Mouse (Mus musculus) layer of hippocampus, adult 9-11 months (tissue): Measurements from ENCODE around the gene Abcc1.

Experiments
- DNase-seq: peaks from one replicate; pipeline ENCODE4 v3.0.0; 2022

The Abcc1 gene

DNA sequence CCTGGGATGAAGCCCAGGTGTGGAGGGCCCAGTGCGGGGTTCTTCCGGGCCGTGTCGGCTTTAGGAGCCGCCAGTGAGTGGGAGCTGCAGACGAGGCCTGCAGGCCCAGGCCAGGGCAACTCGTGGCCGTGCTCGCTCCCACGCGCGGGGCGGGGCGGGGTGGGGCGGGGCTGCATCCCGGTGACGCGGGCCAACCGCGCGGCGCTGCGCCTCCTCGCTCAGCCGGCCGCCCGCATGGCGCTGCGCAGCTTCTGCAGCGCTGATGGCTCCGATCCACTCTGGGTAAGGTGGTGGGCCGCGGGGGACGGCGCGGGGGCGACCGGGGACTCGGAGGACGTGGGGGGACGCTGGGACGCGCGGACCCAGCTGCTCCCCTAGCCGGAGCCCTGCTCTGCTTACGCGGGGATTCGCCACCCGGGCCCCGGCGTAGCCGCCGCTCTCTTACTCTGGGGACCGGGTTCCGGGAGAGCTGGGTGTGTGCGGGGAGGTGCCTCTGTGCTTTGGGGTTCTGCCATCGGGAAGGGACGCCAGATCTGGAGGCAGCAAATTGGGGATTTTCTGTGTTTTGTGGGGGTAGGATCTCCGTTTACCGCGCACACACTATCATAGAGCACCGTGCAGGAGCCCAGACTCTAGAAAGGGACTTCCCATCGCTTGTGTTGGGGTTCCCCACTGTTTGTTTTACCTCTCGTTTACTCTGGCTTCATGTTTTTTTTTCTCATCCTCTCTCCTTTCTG is at the start of gene Abcc1:
Gene Abcc1 (plus strand): TSS at position 197 of the 737 bp plus-strand sequence.
- peak; percentile 65 for DNase-seq

DNA sequence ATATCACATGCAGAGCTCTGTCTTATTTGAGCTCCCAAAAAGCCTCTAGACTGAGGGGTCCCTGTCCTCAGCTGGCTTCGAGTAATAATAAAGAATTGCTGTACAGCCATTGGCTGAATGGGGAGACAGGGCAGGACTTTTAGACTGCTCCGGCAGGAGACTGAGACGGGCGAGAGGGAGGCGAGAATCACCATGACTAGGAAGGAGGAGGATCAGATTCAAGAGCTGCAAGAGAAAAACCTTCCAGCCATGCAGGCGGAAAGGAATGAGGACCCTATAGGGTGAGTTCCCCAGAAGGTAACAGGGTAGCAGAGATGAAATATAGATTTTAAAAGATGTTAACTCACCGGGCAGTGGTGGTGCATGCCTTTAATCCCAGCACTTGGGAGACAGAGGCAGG is 48.4 kb upstream of the Abcc1 start:
- no peak for DNase-seq

DNA sequence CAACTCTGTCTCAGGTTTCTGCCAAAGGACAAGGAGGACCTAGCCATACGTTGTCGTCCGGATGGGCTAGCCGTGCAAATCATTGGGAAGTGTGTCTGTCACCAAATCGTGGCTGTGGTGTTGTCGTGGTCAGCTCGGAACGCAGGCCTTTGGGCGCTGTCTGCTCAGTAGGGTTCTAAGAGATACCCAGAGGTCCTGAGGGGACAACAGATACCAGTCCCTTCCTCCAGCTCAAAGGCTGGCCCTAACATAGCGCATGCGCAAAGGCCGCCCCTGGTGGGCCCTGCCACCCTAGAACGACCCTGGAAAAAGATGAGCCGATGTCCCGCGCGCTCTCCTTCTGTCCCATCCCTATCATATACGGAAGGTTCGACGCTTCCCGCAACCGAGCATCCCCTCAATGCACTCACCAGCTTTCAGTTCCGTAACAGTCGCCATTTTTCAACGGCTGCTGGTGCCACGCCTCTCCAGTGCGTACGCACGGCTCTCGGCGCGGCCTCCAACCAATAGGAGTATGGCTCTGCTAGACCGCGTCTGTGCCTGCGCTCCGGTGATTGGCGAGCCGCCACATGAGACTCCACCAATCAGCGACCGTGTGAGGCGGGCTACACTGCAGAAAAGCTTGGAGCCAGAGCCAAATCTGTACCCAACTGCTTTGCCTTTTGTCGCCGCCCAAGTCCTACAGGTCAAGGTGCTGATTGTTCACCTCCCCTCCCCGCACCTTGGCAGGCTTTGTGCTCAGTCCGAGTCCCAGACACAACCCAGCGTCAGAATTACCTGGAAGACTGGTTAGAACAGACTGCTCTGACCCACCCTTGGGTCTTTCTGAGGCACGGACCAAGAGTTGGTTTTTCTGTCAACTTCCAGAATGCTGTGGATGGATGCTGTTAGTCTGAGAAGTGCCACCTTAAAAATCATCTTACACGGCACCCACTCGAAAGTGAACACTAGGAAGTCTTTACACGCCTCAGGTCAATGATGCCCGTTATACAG is 44.2 kb upstream of the Abcc1 start, which contains the start of gene Fopnl:
Gene Fopnl (minus strand): TSS at position 522 of the 993 bp plus-strand sequence.
- peak; percentile 98 for DNase-seq

DNA sequence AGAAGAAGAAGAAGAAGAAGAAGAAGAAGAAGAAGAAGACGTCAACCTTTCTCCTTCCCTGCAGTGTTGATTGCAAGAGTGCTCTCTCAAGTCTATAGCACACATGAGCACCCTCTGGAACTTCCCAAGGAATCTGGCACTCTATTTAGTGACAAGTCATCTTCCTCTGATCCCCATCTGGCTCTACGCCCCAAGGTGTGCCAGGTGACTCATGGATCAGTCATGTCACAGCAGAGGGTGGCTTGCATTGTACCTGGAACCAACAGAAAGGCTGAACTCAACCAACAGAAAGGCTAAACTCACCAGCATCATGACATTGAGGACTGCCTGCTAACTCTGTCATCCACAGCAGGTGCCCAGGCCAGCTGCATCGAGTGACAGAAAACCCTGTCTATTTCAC is 41.7 kb upstream of the Abcc1 start:
- no peak for DNase-seq

DNA sequence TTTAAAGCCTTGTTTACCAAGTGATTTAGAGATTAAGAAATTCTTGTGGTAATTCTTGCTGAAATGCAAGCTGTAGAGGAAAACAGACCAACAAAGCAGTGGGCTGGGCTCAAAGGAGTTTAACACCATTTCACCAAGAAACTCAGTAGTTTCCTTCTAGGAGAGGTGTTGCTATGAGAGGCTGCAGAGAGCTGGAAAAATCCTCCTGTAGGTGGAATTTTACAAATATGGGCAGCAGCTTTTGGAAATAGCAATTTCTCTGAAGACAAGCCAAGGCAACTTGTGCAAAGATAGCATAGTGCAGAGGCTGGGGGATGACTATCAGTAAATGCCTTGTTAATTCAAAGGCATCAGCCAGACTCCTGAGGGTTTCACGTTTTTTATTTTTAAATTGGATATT is 40.9 kb upstream of the Abcc1 start:
- no peak for DNase-seq

DNA sequence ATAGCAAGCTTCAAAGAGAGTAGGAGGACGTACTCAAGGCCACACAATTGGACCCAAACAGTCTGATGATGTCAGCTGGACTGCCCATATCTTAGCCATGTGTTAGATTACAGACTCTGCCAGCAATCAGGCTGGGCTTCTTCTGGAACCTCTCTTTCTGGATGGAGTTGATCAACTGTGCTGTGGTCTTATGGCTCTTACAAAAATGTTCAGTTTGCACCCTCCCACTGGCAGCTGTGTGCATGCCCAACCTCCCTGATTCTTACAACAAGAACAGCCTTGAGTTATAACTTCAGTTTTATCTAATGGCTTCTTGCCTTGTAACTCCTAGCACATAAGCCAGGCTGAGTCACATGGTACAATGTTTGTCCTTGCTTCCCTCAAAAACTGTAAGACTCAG is 33.2 kb upstream of the Abcc1 start:
- no peak for DNase-seq

DNA sequence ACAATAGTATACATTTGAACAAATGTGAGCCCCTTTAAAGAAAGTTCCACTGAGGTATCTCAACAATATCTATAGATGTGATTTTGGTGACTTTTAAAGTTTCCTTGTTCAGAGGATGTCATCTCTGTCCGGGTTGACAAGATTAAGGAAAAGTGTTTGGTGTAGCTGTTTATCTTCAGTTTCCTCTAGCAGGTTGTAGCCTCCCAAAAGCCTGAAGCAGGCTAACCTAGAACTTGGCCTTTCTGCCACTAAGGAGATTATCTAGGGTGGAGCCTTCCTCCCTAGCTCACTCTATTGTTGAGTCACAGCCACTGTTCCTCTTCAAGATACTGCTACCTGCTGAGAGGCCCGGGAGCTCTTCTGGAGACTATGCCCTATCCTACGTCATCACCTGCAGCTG is 16.4 kb upstream of the Abcc1 start:
- no peak for DNase-seq

DNA sequence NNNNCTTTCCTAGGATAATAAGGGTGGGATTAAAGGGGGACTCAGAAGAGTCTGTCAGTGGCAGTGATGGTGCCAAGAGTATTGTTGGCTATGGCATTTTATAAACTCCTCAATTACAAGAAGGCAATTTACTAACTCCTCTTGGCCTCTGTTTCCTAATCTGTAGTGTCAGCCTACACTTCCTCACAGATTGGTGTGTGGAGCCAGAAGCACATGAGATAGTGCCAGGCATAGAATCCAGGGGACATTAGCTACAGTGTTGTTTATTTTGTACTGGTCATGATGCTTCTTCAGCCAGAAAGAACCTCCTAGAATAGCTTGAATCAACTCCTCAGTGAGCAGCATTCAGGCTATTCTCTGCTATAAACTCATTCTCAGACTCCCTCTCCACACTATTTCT is 9.8 kb upstream of the Abcc1 start:
- no peak for DNase-seq

DNA sequence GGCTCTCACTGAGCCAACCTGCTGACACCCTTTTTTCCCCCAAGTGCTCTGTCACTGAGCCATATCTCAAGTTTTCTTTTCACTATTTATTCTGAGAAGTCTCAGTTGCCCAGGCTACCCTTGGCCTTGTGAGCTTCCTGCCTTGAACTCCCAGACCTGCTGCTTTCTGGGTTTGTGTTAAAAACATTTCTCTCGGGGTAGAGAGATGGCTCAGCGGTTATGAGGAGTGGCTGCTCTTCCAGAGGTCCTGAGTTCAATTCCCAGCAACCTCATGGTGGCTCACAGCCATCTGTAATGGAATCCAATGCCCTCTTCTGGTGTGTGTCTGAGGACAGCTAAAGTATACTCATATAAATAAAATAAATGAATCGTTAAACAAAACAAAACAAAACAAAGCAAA is 9.1 kb upstream of the Abcc1 start:
- DNase-seq = no peak

DNA sequence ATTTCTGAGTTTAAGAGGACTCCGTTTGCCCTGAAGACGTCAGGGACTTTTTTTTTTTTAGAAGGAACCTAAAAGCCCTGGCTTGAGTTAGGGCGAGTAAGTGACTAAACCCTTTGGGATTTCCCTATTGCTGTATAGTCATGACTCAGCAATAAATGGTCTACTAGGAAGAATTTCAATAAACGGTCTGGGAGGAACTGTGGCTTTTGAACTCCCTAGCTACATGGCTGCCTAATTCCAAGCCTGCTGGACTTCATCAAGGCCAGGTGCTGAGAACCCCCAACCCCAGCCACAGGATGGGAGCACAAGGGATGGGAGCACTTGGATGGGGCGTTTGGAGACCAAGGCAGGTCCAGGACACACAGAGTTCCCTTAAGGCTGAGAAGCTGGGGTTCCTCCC is 8.7 kb upstream of the Abcc1 start:
- no peak for DNase-seq

DNA sequence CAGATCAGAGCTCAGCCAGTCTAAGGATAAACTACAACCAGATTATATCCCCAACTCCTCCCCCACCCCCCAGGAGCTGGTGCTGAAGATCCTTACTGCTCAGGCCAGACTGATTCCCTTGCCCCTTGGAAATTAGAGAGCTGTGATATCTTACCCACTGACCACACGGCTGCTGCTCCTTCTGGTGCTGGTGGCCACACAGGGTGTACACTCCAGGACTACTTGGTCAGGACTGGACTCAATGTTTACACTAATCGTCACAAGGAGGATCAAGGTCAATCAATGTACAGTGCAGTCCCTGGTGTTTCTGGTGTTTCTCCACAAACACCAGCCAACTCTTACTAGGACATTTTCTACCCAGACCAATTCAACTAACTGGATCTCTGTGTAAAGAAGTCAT is 3.5 kb upstream of the Abcc1 start:
- DNase-seq = no peak

DNA sequence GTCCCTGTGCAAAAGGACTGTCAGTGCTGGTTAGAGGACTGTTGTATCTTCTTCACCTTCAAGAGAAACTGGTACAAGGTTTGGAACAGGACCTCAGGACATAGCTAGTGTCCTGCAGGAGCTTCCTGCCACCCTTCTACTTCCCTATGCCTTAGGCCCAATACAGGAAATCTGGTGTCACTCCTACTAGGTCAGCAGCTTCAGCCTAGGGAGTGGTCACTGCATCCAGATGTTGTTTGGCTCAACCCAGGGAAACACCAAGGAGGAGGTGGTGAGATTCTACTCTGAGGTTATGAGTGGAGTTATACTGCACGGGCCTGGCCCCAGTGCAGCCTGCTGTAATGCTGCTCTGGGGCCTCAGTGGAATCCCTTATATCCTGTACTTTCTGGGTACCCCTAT is 2.8 kb upstream of the Abcc1 start:
- DNase-seq = no peak

DNA sequence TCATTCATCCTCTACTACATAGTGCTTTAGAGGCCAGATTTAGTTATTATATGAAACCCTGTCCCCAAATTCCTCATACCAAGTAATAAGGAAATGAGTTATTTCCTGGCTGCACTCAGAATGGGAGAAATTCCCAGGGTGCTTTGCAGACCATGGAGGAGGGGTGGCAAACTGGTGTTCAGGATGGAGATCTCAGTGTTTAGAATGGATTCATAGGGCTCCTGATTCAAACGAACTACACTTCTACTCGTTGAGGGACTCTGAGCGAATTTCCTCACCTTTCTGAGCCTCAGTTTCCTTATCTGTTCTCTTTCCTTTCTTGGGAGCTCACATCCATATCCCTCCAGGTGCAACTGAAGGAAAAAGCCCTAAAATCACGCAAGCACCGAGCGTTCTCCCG is 427 bp upstream of the Abcc1 start:
- peak; percentile 23 for DNase-seq

DNA sequence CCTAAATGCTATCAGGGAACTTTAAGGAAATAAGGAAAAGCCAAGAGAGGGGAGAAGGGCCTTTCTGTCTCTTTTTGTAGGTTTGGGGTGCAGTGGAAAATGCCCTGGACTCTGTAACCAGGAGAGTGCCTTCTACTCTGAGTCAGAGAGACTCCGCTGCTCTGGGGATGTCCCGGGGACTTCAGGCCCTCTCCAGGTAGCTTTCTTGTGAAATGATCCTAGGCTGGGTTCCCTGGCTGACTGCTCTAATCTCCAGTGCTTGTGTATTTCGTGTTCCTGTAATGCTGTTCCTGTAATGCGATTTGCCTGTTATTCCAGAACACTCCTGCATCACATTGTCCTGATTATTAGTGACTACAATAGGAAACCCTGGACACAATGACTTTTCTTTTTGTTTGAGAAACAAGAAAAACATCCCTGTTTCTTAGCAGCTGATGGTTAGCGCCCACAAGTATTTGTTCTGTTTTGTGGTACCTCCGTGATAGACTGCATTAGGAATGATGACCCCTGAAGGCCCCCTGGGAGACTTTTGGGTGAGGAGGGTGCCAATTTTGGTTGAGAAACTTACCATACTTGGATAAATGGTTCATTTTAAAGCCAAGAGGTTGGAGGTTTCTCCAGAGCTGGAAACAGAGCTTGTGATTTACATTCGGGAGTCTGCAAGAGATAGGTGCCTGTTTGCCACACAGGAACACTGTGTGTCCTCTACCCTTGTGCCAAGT is 902 bp downstream of the Abcc1 start:
- DNase-seq = no peak

DNA sequence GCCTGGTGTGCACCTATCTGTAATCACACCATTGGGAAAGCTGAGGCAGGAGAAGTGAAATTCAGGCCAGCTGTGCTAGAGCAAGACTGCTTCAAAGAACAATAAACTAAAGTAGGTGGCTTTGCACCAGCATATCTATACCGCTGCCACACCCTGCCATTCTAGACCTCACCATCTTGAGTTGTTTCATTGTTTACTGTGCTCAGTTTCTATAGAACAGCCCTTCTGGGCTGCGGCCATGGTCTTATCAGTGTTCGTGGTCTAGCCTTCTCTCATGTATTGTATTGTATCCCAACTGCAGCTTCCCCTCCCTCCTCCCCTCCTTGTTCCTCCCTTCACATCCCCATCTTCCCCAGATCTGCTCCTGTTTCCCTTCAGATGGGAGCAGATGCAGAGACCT is 2.1 kb downstream of the Abcc1 start:
- DNase-seq = no peak

DNA sequence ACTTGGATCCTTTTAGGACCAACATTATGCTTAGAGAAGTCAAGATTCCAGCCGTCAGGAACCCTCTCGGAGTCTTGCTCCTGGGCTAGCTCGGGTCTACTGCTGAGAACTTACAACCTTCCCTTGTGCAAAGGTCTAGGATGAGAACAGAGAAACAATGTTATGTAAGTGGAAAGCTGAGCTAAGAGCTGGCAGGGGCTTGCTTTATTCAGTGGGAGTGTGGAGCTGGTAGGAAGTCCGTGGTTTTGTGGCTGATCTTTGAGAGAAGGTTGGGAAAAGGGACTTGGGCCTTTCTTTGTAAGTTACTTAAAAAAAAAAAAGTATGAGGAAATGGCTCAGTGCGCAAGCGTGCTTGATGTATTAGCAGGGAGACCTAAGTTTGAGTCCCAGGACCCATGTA is 2.7 kb downstream of the Abcc1 start:
- no peak for DNase-seq

DNA sequence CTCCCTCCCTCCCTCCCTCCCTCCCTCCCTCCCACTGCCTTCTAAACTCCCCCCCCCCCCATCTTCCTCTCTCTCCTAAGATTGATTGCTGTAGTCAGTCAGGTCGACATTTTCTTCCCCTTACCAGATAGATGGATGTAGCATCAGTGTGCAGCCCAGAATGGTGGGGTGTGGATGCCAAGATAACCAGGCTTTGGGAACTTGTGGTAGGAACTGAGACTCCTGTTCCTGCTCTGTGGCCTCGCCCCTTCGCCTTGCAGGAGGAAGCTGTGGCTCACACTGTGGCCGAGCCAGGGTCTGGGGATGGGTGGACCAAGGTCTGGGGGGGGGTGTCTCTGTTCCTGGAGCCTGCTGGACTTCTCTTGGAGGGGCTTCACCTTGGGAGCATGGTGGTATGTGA is 4.1 kb downstream of the Abcc1 start:
- DNase-seq = no peak

DNA sequence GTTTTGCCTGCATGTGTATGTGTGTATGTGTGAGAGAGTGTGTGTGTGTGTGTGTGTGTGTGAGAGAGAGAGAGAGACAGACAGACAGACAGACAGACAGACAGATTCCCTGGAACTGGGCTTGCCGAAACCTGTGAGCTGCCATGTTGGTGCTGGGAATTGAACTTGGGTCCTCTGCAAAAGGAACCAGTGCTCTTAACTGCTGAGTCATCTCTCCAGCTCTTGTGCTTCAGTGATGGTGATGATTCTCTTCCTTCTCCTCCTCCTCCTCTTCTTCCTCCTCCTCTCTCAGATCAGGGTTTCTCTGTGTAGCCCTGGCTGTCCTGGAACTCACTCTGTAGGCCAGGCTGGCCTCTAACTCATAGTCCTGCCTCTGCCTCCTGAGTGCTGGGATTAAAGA is 4.7 kb downstream of the Abcc1 start:
- DNase-seq = no peak

DNA sequence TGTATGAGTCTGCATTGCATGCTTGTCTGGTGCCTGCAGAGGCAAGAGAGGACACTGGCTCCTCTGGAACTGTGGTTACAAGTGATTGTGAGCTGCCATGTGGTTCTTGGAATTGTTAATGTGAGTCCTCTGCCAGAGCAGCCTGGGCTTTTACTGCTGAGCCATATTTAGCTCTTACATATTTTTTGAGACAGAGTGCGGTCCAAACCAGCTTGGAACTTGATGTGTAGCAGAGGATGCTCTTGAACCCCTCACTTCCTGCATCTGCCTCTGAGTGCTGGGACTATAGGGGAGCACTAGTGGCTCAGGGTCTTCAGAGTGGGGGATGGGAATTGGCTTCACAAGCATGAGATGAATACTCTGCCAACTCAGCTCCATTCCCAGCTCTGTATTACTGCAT is 10.0 kb downstream of the Abcc1 start:
- peak; percentile 74 for DNase-seq

DNA sequence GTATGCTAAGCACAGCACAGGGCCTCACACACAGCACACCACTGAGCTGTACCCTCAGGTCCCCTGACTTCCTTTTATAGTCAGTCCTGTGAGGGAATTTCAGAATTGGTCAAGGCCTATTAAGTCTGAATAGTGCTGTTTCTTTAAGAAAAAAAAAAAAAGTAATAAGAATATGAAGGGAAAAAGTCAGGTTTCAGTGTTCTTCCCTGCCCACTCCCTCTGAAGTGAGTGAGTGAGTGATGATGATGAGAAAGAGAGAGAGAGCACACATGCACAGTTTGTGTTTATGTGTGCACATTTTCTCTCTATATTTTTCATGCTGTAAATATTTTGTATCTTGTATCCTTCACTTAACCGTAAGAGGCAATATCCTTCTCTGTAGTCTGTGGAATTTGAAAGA is 11.0 kb downstream of the Abcc1 start:
- no peak for DNase-seq

DNA sequence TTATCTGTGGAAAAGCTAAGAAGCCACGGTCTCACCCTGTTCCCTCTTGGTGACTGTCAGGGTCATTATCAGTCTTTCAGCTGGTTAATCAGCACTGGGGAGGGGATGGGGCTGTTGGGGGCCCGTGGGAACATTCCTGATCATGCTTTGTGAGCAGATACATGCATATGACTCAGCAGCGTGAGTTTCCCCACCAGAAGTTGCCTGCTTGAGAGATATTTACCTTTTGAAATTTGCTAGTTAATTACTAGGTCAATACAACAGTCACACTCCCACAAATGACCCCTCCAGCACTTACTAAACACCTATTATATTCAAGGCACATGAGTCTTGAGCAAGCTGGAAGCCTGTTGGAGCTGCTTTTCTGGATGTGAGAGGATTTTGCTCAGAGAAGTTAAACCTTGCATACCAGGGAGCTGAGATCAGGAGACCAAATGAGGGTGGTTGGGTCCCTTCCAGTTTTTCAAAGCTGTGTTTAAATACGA is 11.5 kb downstream of the Abcc1 start:
- no peak for DNase-seq

DNA sequence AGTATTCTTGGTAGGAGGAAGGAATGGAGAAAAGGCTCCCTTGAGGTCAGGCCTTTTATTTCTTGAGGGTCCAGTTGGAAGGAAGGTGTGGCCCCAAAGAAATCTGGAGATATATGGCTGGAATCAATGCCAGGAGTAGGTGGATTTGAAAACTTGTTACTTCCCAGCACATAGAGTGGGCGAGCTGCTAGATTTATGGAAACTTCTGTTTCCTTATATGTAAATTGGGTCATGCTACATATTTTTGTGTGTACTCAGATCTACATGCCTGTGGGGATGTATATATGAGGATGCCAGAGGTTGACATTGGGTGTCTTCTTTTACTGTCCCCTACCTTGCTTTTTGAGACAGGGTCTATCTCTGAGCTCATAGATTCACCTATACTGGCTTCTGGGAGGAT is 14.6 kb downstream of the Abcc1 start:
- DNase-seq = no peak

DNA sequence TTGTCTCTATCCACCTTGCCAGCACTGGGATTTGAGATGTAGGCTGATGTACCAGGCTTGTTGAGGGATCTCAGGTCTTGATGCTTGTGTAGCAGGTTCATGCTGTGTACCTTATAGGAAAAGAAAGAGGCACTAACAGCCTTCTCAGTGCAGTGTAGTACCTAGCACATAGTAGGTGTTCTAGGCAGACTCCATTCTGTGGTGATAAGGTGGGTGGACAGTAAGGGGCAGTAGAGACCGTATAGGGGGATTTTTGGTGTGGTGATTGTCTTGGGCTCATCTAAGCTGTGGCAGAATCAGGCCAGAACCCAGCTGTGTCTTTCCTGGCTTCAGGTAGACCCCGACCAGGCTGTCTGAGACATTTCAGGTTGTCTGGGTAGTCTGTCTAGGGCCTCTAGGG is 15.0 kb downstream of the Abcc1 start:
- DNase-seq = no peak
